Mouse (Mus musculus) lung, adult 2 months (tissue): ENCODE results near the gene Cspg5. TPM values are rescaled to one million over a fixed set of nuclear protein-coding genes. Genes with fewer than 3 reads are reported as not detected.

Experiments
- DNase-seq: peaks from one replicate; pipeline ENCODE4 v3.0.0; 2022
- H3K4me1 ChIP-seq: fragments of 200-500 bp; 2 replicates; pipeline ENCODE4 v1.6.1; 2011; ENCODE audit warnings: low read length; ENCODE audit not compliant: control insufficient read depth, insufficient read depth
- H3K4me3 ChIP-seq: fragments of 200-500 bp; replicated peaks from 2 replicates; pipeline ENCODE3; 2011; ENCODE audit warnings: low read depth, mild to moderate bottlenecking, control low read depth, low read length; ENCODE audit errors: extremely low read depth
- CTCF ChIP-seq: fragments of 200-500 bp; IDR thresholded peaks from 2 replicates; pipeline ENCODE4 v1.5.1; 2011; ENCODE audit warnings: mild to moderate bottlenecking, low read length, control low read depth; ENCODE audit not compliant: insufficient read depth
- POLR2A ChIP-seq: fragments of 200-500 bp; IDR thresholded peaks from 2 replicates; pipeline ENCODE4 v1.6.1; 2011; ENCODE audit warnings: low read depth, mild to moderate bottlenecking, control low read depth, low read length, borderline replicate concordance; ENCODE audit errors: extremely low read depth
- WGBS: fragments of 180-500 bp; shearing (Covaris S2); methylation state at CpG from one replicate; pipeline ENCODE4 v1.1.7; 2018; 5-methylcytosine and 5-hydroxymethylcytosine counted together
- polyA plus RNA-seq: library from polyadenylated mRNA; depleted of rRNA; stranded (reverse); fragments of >200 nt; gene quantifications from 2 replicates; pipeline ENCODE4 v1.2.3, GENCODE M21; 2012

Gene Cspg5
- polyA plus RNA-seq, 1 experiment, result 0.71 TPM

- WGBS, result 32% methylated on average over 11 of the region's 11 CpGs
- Histone ChIP-seq H3K4me1 (peaks cover 5% of the 10 kb centered on the region), H3K4me3 (no peak overlapping the region)
- TF ChIP-seq CTCF (no peak), POLR2A (no peak)
- DNase-seq, result no peak
Measured at GRCm38 (mm10) chr9:110249823-110250543, 6.4 kb downstream of the Cspg5 start.

GRCm38 (mm10) chr9:110250776-110251175 is 7.2 kb downstream of the Cspg5 start:
- Histone ChIP-seq H3K4me3 (no peak overlapping the region), H3K4me1 (peaks cover 5% of the 10 kb centered on the region)
- DNase-seq, result no peak
- TF ChIP-seq POLR2A (no peak), CTCF (no peak)
- WGBS, result 82% methylated on average over 14 of the region's 14 CpGs

GRCm38 (mm10) chr9:110255407-110256019 is 11.9 kb downstream of the Cspg5 start:
- no peak for DNase-seq
- Histone ChIP-seq H3K4me3 (no peak overlapping the region), H3K4me1 (no peaks in the 10 kb centered on the region)
- TF ChIP-seq POLR2A (no peak), CTCF (no peak)
- WGBS, result 62% methylated on average over 15 of the region's 15 CpGs

- 76% methylated on average over 6 of the region's 6 CpGs for WGBS
- TF ChIP-seq CTCF, result no peak
- TF ChIP-seq POLR2A, result no peak
Measured at GRCm38 (mm10) chr9:110258646-110259045, 15.1 kb downstream of the Cspg5 start.

GRCm38 (mm10) chr9:110259118-110259517 is 15.5 kb downstream of the Cspg5 start:
- WGBS, result 75% methylated on average over 3 of the region's 3 CpGs
- Histone ChIP-seq H3K4me1 (no peaks in the 10 kb centered on the region), H3K4me3 (no peak overlapping the region)
- DNase-seq, result no peak
- TF ChIP-seq POLR2A, result no peak
- TF ChIP-seq CTCF, result no peak

More at GRCm38 (mm10) chr9:110258646-110259045, 15.1 kb downstream of the Cspg5 start:
- Histone ChIP-seq H3K4me1 (no peaks in the 10 kb centered on the region), H3K4me3 (no peak overlapping the region)
- DNase-seq, result no peak

- 75% methylated on average over 8 of the region's 8 CpGs for WGBS
- no peak overlapping the region for H3K4me3 ChIP-seq
- H3K4me1 ChIP-seq, result no peaks in the 10 kb centered on the region
- DNase-seq, result no peak
- TF ChIP-seq POLR2A (no peak), CTCF (no peak)
Measured at GRCm38 (mm10) chr9:110263181-110263580, 19.6 kb downstream of the Cspg5 start.

- TF ChIP-seq CTCF, result no peak
- Histone ChIP-seq H3K4me1 (no peaks in the 10 kb centered on the region), H3K4me3 (no peak overlapping the region)
- WGBS, result 77% methylated on average over 9 of the region's 9 CpGs
- no peak for DNase-seq
Measured at GRCm38 (mm10) chr9:110264991-110265390, 21.4 kb downstream of the Cspg5 start.

GRCm38 (mm10) chr9:110268416-110268815 is 24.8 kb downstream of the Cspg5 start:
- H3K4me3 ChIP-seq, result no peak overlapping the region
- no peak for DNase-seq
- no peaks in the 10 kb centered on the region for H3K4me1 ChIP-seq
- WGBS, result 90% methylated on average over 10 of the region's 10 CpGs
- no peak for TF ChIP-seq CTCF
- no peak for TF ChIP-seq POLR2A

- Histone ChIP-seq H3K4me3 (no peak overlapping the region), H3K4me1 (no peaks in the 10 kb centered on the region)
- no peak for TF ChIP-seq POLR2A
- no peak for TF ChIP-seq CTCF
- 90% methylated on average over 3 of the region's 3 CpGs for WGBS
- no peak for DNase-seq
Measured at GRCm38 (mm10) chr9:110272330-110272729, 28.7 kb downstream of the Cspg5 start.

- 45% methylated on average over 4 of the region's 4 CpGs for WGBS
- DNase-seq, result no peak
- H3K4me1 ChIP-seq, result no peaks in the 10 kb centered on the region
- no peak for TF ChIP-seq POLR2A
- no peak for TF ChIP-seq CTCF
- no peak overlapping the region for H3K4me3 ChIP-seq
Measured at GRCm38 (mm10) chr9:110273507-110273906, 29.9 kb downstream of the Cspg5 start.
